Comparison of ENCODE assay signal across 23 mouse cellular contexts in the genomic region with DNA sequence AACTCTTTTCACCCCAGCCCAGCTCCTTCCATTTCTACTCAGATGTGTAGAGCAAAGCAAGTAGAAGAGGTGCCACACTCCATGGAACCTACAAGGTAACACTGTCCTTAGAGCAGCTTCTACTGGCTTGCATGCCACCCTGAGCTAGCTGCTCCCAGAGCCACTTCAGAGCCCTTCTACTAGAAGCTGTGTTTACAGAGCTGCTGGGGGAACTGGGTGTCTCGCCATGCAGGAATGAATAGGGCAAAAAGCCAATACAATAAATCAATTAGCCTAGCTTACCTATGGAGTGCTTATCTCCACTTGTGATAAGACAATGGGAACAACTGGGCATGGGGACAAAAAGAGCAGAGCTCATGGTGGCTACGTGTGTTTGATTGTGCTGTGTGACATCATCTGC.
A peak's percentile ranks its signal among the peaks of the same experiment; 100 is the strongest.
DNase-seq lines count a peak whose midpoint lies in the region; ATAC-seq and TF ChIP-seq lines count a peak whose summit lies in the region.
"Had no signal": no experiment of that assay in that cellular context is flagged by ENCODE, and none has a peak within 500 bp of the region (broad histone marks: within the 10 kb centered on the region; RNA-seq: fewer than 3 reads in every experiment).

No protein-coding gene starts in this region.

- peak; percentile 72 for DNase-seq in liver, adult 2 months (ENCODE audit: extremely low read depth, low read depth, low spot score)
- DNase-seq in liver (no peak), NIH3T3 (ENCODE audit: low read depth) (peak; percentile 33)
- DNase-seq in embryo, embryonic 9.5 days (ENCODE audit: extremely low spot score), result no peak
- DNase-seq: adrenal gland, adult 8-10 months; B cell, adult 2 months; cerebellum, adult 8-10 months; gastrocnemius, postnatal 10 days; kidney, adult 18-20 months; kidney, postnatal 4 days had no signal

- no peaks in the 10 kb centered on the region for H3K9me3 ChIP-seq in intestine, embryonic 15.5 days
- H3K9me3 ChIP-seq in liver, embryonic 16.5 days (replicated peaks; ENCODE audit: control insufficient read depth, low read length), result no peaks in the 10 kb centered on the region
- H3K9me3 ChIP-seq in midbrain, embryonic 13.5 days, result no peaks in the 10 kb centered on the region
- H3K9me3 ChIP-seq: embryonic facial prominence, embryonic 15.5 days; G1E; hindbrain, embryonic 10.5 days; midbrain, embryonic 10.5 days had no signal

- no peak for TF ChIP-seq POLR2A in liver, adult 2 months (IDR thresholded peaks at IDR 0.05; ENCODE audit: extremely low read depth, insufficient read depth, low read length)

- H3K4me1 ChIP-seq in liver, adult 2 months (ENCODE audit: control insufficient read depth, insufficient read depth, low read length), result 0 out of 2 replicates have a peak, but pooled peaks cover 2% of the 10 kb centered on the region
- H3K4me1 ChIP-seq in intestine, embryonic 15.5 days (replicated peaks), result peaks cover 6% of the 10 kb centered on the region; the same call in 1 of the 2 replicates
- H3K4me1 ChIP-seq in liver, embryonic 16.5 days (ENCODE audit: control insufficient read depth, low read depth, low read length), result no peaks in the 10 kb centered on the region
- H3K4me1 ChIP-seq in midbrain, embryonic 13.5 days (replicated peaks), result no peaks in the 10 kb centered on the region
- H3K4me1 ChIP-seq: embryonic facial prominence, embryonic 15.5 days; hindbrain, embryonic 10.5 days; midbrain, embryonic 10.5 days had no signal

- ATAC-seq in intestine, embryonic 15.5 days, result peak; percentile 90
- ATAC-seq in liver, embryonic 16.5 days (ENCODE audit: low read depth), result peak; percentile 69
- ATAC-seq in cerebellum, adult (ENCODE audit: insufficient number of reproducible peaks, low FRiP score, low TSS enrichment), result no peak
- ATAC-seq in midbrain, embryonic 13.5 days, result no peak
- ATAC-seq: forebrain, embryonic 14.5 days; hindbrain, embryonic 16.5 days had no signal

- TF ChIP-seq CTCF in liver, adult 2 months (IDR thresholded peaks at IDR 0.05; ENCODE audit: low read depth, low read length), result no peak

- WGBS in liver, adult 2 months, result 20% methylated on average over 2 of the region's 2 CpGs
- 42% methylated on average over 2 of the region's 2 CpGs for WGBS in intestine, embryonic 15.5 days
- 55% methylated on average over 2 of the region's 2 CpGs for WGBS in liver, embryonic 16.5 days (ENCODE audit: insufficient replicate concordance)
- 80% methylated on average over 2 of the region's 2 CpGs for WGBS in midbrain, embryonic 13.5 days

- H3K27ac ChIP-seq in liver, adult 2 months (replicated peaks; ENCODE audit: insufficient read depth, low read depth, low read length), result no peak overlapping the region
- no peak overlapping the region for H3K27ac ChIP-seq in intestine, embryonic 15.5 days
- no peak overlapping the region for H3K27ac ChIP-seq in liver, embryonic 16.5 days (ENCODE audit: low read length)
- H3K27ac ChIP-seq in midbrain, embryonic 13.5 days, result no peak overlapping the region
- H3K27ac ChIP-seq: embryonic facial prominence, embryonic 15.5 days; hindbrain, embryonic 10.5 days; left cerebral cortex, adult 2 months; macrophage; midbrain, embryonic 10.5 days had no signal

- H3K79me2 ChIP-seq in liver, adult 2 months (ENCODE audit: control insufficient read depth, insufficient read depth, low read length), result peaks cover 2% of the 10 kb centered on the region; the same call in 1 of the 2 replicates

- H3K4me2 ChIP-seq in intestine, embryonic 15.5 days (replicated peaks), result no peak overlapping the region
- no peak overlapping the region for H3K4me2 ChIP-seq in liver, embryonic 16.5 days (ENCODE audit: low read depth, low read length)
- no peak overlapping the region for H3K4me2 ChIP-seq in midbrain, embryonic 13.5 days (replicated peaks)
- H3K4me2 ChIP-seq: embryonic facial prominence, embryonic 15.5 days had no signal

- H3K9ac ChIP-seq in liver, adult 2 months (ENCODE audit: low read depth, low read length), result no peak overlapping the region
- H3K9ac ChIP-seq in intestine, embryonic 15.5 days, result no peak overlapping the region
- H3K9ac ChIP-seq in liver, embryonic 16.5 days (ENCODE audit: low read depth, low read length), result no peak overlapping the region
- no peak overlapping the region for H3K9ac ChIP-seq in midbrain, embryonic 13.5 days (replicated peaks)
- H3K9ac ChIP-seq: embryonic facial prominence, embryonic 15.5 days had no signal

- peaks cover 54% of the 10 kb centered on the region for H3K36me3 ChIP-seq in liver, adult 2 months (ENCODE audit: control insufficient read depth, insufficient read depth, low read length)
- 0 out of 2 replicates have a peak, but pooled peaks cover 3% of the 10 kb centered on the region for H3K36me3 ChIP-seq in intestine, embryonic 15.5 days
- no peaks in the 10 kb centered on the region; the same call in 1 of the 2 replicates for H3K36me3 ChIP-seq in liver, embryonic 16.5 days (ENCODE audit: control insufficient read depth, insufficient read depth)
- no peaks in the 10 kb centered on the region for H3K36me3 ChIP-seq in midbrain, embryonic 13.5 days
- H3K36me3 ChIP-seq: embryonic facial prominence, embryonic 15.5 days had no signal

- no peaks in the 10 kb centered on the region for H3K27me3 ChIP-seq in liver, adult 2 months (ENCODE audit: control insufficient read depth, insufficient read depth, low read length)
- H3K27me3 ChIP-seq in intestine, embryonic 15.5 days (replicated peaks), result no peaks in the 10 kb centered on the region
- no peaks in the 10 kb centered on the region for H3K27me3 ChIP-seq in liver, embryonic 16.5 days (ENCODE audit: control insufficient read depth, insufficient read depth, low read depth, low read length)
- no peaks in the 10 kb centered on the region for H3K27me3 ChIP-seq in midbrain, embryonic 13.5 days
- H3K27me3 ChIP-seq: CH12.LX; embryonic facial prominence, embryonic 15.5 days had no signal

- H3K4me3 ChIP-seq in liver, adult 2 months (ENCODE audit: insufficient read depth, low read depth, low read length), result no peak overlapping the region
- no peak overlapping the region for H3K4me3 ChIP-seq in intestine, embryonic 15.5 days (replicated peaks)
- no peak overlapping the region for H3K4me3 ChIP-seq in liver, embryonic 16.5 days (ENCODE audit: low read depth, low read length)
- no peak overlapping the region for H3K4me3 ChIP-seq in midbrain, embryonic 13.5 days (replicated peaks)
- H3K4me3 ChIP-seq: embryonic facial prominence, embryonic 15.5 days; hindbrain, embryonic 10.5 days; left cerebral cortex, adult 2 months; midbrain, embryonic 10.5 days had no signal

Comparison
In these comparisons a context has a peak if more than half of its experiments do, and no peak if none do; other contexts are left out.
1. DNase-seq: peak in liver, adult 2 months (single experiment) and NIH3T3 (single experiment); none in liver (single experiment) and embryo, embryonic 9.5 days (single experiment).
2. ATAC-seq: peak in intestine, embryonic 15.5 days (single experiment) and liver, embryonic 16.5 days (single experiment); none in cerebellum, adult (single experiment) and midbrain, embryonic 13.5 days (single experiment).